Mouse (Mus musculus) adrenal gland, postnatal 10 days (tissue): Measurements from ENCODE around the gene Pigp. TPM values are rescaled to one million over a fixed set of nuclear protein-coding genes. Genes with fewer than 3 reads are reported as not detected.

ENCODE experiments used
- DNase-seq: peaks from one replicate; pipeline ENCODE4 v3.0.0; 2021; ENCODE audit warnings: mixed read lengths
- long read RNA-seq, 2 experiments: library from polyadenylated mRNA; stranded (forward); transcript quantifications; one replicate each; pipeline ENCODE4 v2.0.0; 2021
- total RNA-seq, 2 experiments: library from RNA; stranded (reverse); gene quantifications; 2 replicates each; pipeline ENCODE4 v1.2.3; 2021

Pigp gene
- 10 to 100 TPM; 63.3 to 66.8 TPM for total RNA-seq
- long read RNA-seq, experiment 1, transcript Pigp-204 (5 exons, 912 nt) = minor isoform, 8 of 55 reads
- long read RNA-seq, experiment 1, transcript Pigp-202 (5 exons, 745 nt) = minor isoform, 13 of 55 reads
- long read RNA-seq, experiment 1, transcript Pigp-203 (5 exons, 966 nt) = major isoform, 21 of 55 reads
- long read RNA-seq, experiment 1, partial matches to known transcripts = 1 of 55 reads
- long read RNA-seq, experiment 1, other reads (novel, unspliced or antisense) = 5 of 55 reads
- long read RNA-seq, experiment 2, transcript Pigp-203 (5 exons, 966 nt) = minor isoform, 5 of 24 reads
- long read RNA-seq, experiment 2, transcript Pigp-202 (5 exons, 745 nt) = major isoform, 12 of 24 reads
- long read RNA-seq, experiment 2, partial matches to known transcripts = 0 of 24 reads
- long read RNA-seq, experiment 2, other reads (novel, unspliced or antisense) = 0 of 24 reads

DNA sequence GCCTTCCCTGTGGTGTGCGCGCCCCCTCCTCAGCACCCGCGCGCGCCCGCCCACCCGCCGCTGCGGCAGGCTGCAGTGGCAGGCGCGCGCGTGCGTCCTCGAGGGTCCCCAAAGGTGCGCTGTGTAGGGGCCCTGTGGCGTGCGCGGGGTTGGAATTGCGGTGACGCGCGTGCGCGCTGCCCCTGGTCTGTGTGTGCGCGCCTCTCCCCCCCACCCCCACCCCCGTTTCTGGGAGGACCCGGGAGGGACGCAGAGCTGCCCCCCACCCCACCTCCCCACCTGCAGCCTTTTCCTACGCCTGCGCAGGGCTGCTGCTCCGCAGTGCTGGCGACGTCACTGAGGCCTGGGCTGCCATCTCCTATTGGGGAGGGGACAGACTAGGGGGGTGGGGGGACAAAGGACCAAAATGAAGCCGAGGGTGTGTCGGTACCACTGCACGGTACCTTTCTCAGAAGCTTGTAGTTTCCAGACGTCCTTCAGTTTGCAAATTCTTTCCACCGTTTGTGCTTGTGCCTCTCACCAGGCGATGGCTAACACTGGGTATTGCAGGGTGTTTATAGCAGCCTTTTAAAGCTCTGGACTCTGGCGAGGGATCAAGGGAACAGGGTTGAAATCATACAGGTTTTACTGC is at the start of gene Pigp:
TSS of gene Pigp (minus strand) at position 542 of the 631 bp plus-strand sequence.
- peak; percentile 70 for DNase-seq

DNA sequence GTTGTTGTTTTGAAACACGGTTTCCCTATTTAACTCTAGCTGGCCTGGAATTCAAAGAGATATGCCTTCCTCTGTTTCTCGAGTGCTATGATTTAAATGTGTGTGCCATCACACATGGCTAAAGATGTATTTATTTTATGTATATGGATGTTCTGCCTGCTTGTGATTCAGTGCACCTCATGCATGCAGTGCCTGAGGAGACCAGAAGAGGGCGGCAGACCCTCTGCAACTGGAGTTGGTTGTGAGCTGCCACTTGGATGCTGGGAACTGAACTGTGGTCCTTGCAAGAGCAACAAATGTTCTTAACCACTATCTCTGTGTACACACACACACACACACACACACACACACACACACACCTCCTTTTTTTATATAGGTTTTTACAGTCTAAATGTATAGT is 48.9 kb upstream of the Pigp start:
- DNase-seq = no peak

DNA sequence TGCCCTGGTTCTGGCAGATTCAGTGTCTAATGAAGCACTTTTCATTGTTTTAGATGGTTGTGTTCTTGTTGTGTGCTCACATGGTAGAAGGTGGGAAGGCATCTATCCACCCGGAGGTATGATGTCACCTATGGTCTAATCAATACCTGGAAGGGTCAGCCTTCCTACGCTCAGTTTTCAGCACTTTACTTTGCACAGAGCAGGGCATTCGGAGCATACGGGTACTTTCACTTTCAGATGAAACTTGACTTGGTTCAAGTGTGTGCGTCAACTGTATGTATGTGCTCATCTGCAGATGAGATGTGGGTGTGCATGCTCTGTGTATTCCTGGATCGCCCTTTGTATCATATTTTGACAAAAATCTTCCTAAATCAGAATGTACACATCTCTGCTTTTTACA is 42.5 kb upstream of the Pigp start:
- no peak for DNase-seq

DNA sequence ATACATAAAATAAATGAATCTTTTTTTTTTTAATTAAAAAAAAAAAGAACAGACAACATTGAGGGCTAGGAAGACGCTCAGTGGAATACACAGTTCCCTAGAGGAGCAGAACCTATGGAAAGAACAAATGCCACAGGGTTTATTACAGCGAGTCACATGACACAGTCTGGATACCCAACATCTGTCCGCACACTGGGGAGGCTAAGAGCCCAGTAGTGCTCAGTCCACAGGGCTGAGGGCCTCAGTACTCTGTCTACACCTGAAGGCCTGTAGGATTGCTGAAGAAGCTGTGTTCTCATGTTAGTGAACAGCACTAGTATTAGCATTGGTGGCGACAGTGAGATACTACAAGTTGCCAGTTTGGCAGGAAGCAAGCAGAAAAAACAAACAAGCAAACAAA is 41.1 kb upstream of the Pigp start:
- no peak for DNase-seq

DNA sequence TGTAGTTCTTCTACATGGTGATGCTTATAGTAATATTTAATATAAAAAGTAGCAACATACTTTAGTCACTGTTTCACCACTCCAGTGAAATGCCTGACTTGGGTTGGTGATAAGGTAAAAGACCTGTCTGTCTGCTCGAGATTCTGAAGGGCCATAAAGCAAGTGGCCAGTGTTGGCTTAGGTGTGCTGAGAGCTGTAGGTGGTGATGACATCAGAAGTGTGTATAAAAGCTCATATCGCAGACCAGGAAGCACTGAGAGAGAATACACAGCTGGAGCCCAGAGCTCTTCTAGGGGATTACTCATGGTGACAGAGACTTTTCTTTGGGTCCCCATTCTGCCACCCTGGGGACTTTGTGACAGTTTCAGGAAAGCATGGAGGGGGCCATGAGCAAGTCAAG is 40.6 kb upstream of the Pigp start:
- no peak for DNase-seq

DNA sequence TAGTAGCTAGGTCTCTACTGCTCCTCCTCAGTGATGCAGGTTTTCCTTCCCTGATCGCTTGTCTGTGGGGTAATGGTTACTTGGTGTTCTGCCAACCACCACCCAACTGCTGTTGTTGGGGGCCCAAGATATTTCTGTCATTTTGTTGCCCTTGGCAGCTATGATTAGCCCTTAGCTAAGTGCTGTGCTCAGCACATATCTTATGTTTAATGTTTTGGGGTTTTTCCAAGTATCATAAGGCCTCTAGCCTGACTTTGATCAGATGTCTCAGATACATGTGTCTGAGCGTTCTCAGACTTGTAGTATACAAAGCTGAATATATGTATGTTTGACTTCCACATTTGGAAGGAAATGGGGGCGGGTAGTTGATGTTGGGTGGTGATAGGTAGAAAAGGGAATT is 39.6 kb upstream of the Pigp start:
- no peak for DNase-seq

DNA sequence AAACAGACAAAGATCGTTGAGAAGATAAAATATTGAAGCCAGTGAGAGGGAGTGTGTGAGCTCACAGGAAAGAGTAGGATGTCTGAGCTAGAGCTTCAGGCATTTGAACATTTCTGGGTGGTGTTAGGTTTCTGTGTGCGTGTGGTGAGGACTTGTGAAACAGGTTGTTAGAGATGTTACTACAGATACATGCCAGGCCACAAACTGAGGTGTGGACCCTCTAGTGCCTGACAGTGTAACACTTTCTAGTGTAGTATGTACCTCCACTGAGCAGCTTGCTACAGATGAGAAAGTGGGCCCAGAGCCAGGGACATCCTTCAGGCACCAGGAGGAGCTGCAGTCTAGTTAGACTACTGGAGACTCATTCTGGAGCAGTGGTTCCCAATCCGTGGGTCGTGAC is 30.5 kb upstream of the Pigp start:
- peak; percentile 29 for DNase-seq

DNA sequence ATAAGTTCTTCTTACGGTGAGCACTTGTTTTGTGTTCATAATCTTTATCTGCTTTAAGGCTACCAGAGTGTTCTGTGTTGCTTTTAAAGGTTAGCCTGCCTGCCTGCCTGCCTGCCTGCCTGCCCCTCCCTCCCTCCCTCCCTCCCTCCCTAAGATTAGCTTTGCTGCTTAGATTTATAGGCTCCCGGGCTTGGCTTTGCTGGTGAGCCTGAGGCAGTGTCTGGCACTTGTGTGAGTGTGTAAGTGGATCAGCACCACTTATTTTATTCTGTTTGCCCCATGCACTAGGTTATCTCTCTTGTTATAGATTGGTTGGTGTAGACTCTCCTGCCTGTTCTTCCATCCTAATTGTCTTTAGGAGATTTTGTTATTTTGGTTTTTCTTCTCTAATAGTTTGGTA is 30.0 kb upstream of the Pigp start:
- no peak for DNase-seq

DNA sequence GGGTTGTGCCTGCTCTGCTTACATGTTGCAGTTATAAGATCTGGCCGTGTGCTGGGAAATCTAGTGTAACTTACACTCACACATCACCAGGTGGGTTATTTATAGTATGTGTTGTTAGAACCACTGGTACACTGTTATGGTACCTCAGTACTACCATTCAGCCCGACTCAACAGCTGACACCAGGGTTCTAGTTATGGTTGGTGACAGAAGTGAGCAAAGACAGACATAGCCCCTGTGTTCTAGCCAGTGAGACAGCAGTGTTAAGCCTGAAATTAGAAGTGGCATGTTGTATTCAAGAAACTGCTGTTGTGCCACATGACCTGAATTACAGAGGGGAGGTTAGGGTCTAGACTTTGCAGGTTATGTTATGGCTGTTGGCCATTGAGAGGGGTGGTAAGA is 27.5 kb upstream of the Pigp start:
- DNase-seq = no peak

DNA sequence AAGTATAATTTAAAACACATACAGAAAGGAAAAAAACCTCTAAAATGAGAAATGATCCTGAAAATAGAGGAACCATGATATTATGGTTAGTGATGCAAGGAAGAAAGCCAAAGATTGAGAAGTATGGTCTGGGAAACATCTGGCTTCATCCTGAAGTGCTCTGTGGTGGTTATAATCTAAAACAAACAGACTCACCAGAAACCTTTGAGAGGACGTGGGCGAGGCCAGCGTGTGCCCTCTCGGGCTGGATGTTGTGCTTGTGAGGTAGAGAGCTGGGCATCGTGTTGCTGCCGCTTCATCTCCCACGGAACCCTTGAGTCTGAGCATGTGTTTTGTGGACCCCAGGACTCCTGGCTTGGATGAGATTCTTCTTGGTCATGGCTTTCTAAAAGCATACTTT is 25.0 kb upstream of the Pigp start:
- DNase-seq = no peak

DNA sequence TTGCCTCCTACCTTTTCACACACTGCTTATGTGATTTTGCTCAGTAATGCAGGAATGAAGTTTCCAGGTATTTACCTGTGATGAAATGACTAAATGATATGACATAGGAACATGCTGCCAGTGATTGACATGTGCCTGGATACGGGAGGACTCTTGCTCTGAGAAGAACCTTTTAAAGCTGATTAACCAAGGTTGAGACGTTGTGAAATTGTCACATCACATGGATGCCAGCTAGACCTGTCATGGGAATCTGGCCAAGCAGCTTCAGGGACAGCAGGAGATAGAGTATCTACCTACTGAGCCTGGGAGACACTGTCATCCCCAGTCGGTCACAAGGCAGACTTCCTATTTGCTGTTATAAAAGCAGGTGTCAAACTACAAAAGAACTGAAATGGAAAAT is 23.4 kb upstream of the Pigp start:
- DNase-seq = no peak

DNA sequence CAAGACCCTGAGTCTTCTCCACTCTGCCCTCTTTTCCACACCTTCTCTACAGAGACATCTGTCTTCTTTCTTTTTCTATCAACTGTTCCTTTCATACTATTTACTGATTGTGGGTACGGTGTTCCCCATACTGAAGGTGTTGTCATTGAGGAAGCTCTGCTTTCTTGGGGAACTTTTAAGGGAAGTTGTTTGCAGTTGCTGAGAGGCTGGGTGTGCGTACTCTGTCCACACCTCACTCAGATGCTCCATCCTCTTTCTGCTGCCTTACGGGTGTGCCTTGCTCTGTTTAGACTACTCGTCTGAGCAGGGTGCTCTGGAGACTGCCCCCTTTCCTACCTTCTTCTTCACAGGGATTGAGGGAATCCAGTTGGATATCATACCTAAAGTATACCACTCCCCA is 20.7 kb upstream of the Pigp start:
- no peak for DNase-seq

DNA sequence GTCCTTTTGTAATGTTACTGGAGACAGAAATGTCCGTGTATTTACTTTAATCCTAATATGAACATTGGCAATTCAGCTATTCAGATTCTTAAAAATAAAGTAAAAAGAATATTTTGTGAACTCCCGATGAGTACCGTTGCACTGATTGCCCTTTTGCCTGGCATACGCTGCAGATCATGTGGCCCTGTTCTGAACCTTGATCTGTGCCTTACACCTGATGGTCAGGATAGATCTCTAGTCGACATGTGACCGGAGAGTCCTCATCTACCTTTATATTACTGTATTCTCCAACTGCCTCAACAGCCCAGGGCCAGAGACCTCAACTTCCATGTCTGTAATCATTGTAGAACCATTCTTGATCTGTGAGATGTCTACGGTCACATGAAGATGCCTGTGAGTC is 16.0 kb upstream of the Pigp start:
- DNase-seq = no peak

DNA sequence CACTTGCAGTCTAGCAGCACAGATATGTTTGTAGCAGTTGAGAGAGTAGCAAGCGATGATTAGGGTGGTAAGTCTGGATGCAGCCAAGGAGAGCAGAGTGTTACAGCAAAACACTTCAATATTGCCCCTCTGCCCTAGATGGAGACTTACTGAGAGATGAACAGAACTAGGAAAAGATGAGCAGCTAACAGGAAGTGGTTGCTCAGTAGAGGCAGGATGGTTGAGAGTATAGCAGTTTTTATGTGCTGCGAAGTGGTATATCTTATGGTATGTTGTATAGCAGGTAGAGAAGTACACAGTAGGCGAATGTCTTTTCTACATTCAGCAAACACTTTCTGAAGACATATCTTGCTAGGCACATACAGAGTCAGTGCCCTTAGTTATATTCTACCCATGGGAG is 11.6 kb upstream of the Pigp start:
- DNase-seq = no peak

DNA sequence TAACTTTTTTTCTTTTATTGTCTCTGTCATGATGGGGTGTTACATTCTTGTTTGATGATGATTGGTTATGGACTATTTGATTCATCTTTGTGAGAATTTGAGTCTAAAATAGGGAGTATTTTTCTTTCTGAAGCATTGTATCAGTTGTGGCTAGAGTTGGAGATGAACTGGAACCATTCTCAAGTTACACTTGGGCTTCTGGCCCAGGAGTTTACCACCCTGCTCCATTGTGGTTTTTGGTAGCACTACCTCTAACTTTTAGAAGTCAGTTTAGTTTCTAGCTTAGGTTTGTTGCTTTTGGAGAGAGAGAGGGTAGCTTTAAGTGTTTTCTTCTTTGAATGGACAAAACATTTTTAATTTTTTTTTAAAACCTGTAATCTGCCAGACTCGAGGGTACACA is 7.7 kb upstream of the Pigp start:
- no peak for DNase-seq

DNA sequence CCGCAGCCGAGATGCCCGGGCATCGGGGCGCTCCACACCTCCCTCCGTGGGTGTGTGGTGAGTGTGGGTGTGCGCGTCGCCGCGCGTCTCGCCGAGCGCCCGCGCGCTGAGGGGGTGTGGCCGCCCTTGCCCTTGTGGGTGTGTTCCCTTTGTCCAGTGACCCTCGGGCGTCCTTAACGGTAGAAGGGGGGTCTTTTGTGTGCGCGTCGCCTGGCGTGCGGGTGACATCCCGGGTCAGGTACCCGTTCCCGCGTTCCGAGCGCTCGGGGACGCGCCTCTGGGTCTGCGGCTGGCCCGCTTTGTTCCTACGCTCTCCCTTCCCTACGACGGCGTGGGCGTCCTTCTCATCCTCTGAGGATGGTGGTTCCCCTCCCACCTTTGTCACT is 734 bp downstream of the Pigp start:
- peak; percentile 83 for DNase-seq

DNA sequence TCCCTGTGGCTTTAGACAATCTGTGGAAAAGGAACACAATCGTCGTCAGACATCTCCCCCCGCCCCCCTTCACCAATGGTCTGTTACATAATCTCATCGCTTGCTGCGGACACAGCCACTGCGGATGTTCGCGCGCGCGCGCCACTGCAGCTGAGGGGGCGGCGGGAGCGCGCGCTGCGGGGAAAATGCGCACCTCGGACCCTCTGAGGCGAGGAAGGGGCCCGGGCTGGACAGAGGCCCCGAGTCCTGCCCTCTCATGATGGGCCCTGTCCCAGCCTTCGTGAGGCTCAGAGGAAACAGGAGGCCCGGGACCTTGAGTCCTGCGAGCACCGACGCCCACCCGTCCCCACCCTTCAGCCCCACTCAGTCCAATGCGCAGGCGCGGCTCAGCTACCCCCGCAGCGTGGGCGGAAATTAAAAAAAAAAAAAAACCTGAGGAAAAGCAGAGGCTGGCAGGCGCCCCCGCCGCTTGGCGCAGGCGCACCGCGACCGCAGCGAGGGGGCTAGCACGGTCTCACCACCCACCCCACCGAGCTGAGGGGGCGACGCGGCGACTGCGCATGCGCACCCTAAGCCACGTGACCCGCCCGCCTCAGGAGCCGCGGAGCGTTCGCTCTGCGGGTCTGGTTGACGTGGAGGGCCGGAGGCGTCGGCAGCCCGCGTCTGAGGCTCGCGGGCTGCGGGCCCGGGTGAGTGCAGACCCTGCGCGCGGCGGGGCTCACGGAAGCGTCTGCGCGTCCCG is 1.3 kb downstream of the Pigp start, which contains the start of gene Ttc3:
TSS of gene Ttc3 (plus strand) at position 446 of the 742 bp plus-strand sequence.
- DNase-seq = peak; percentile 96

DNA sequence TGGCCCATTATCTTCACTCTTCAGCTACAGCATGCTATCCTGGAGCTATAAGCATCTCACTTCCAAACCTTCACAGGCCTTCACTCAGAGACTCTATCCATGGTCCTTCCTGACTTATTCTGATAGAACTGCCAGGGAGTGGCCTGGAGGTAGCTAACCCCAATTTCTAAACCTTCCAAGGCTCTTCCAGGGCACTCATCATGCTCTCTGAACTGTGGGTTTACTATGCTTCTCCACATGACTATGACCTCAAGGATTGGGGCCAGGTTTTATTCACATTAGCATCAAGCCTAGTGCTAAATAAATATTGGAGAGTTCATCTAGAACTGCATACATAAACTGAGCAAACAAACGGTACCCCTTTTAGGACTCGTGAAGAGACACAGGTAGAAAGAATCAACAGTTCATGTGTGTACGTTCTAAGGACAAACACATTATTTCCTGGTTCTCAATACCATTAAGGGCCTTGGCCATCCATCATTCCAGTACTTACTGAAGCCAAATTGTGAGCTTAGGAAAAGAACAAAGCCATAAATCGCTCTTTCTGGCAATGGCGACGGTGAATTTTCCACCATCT is 2.0 kb downstream of the Pigp start:
- no peak for DNase-seq

DNA sequence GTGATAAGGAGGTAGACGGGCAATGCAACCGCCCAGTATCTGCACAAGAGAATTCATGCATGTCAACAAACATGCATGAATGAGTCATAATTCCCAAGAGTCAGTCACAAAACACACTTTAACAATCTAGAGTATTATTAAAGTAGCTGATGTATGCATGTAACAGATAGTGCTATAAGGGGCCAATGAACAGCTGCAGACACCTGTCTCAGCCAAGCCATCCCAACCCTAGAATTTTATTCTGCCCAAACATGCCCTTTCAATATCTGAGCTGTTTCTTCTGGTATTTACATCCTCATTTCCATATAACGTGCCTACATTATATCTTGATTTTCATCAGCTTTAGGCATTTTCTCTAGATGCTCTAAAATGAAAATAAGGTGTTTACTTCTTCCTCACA is 6.2 kb downstream of the Pigp start:
- DNase-seq = no peak

DNA sequence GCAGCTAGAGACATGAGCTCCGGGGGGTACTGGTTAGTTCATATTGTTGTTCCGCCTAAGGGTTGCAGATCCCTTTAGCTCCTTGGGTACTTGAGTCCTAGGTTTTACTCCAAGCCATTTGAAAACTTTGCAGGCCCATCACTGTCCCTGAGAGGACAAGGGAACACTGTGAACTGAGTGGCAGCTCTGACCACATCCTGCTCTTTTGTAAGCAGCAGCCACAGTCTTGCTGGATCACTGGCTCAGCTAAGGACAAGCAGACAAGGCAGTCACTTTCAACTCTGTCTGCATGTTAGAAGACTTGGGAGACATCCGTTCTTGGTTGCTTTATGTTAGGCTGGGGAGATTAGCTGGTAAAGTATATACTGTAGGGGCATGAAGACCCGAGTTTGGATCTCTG is 7.8 kb downstream of the Pigp start:
- no peak for DNase-seq

DNA sequence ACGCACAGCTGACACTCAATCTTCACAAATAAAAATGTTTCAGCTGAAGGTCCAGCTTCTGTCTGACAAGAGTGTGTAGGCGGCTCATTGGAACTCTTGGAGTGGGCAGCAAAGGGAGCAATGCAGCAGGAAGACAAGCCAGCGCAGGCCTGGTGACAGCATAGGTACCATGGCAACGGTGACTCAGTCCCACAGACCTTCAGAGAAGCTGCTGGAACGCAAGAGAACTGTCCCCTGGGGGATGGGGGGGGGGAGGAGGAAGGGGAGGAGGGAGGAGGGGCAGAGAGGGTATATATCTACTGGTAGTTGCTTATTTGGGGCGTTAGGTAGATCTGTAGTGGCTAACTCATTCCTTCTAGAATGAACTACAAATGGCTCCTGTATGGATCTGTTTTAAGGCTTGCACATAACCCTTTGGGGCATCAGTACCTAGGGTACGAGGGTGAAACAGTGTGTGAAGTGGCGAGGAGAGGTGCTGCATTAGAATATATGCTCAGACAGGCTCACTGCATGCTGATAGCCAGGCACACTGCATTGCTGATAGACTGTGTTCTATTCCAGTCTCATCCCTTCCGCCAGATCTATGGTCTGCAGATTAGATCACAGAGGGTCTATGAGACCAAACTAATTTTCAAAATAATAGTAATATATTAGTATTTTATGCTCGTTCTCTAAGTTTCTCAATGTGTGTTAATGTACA is 9.3 kb downstream of the Pigp start:
- DNase-seq = peak; percentile 87
